Mouse (Mus musculus) spleen, adult 2 months (tissue): ENCODE data around the gene Hibadh.

Source experiments
- CTCF ChIP-seq: fragments of 200-500 bp; IDR thresholded peaks from 2 replicates; pipeline ENCODE4 v1.5.1; 2011; ENCODE audit warnings: mild to moderate bottlenecking, inconsistent platforms; ENCODE audit not compliant: insufficient read depth, insufficient read length, insufficient replicate concordance; ENCODE audit errors: extremely low read depth
- POLR2A ChIP-seq: fragments of 200-500 bp; IDR thresholded peaks from 2 replicates; pipeline ENCODE4 v1.6.1; 2011; ENCODE audit warnings: low read depth, low read length, inconsistent platforms

DNA sequence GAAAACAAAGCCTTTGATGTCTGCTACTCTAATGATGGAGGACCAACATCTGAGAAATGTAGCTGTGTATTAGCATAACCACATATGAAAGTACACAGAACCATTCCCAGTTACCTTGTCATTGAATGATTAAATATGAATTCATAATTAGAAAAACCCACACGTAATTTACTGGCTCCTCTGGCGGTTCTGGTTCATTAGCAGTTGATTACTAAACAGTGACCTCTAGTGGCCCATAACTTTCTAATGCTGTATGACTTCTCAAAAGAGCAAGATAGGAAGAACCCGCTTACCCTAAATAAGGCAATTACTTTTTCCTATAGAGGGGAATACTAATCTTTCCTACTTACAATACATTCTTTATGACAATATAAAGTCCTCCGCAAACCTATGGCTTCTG, 62.9 kb downstream of the Hibadh start:
- TF ChIP-seq CTCF, result no peak
- TF ChIP-seq POLR2A, result no peak
